ENCODE assay signal across 20 mouse cellular contexts in genomic region chr4:99936278-99936677, GRCm38 (mm10).
"Had no signal": no experiment of that assay in that cellular context is flagged by ENCODE, and none has a peak within 500 bp of the region (broad histone marks: within the 10 kb centered on the region; RNA-seq: fewer than 3 reads in every experiment).

No protein-coding gene starts in this region.

- H3K27me3 ChIP-seq: limb, embryonic 12.5 days; limb, embryonic 15.5 days; midbrain, embryonic 15.5 days; neural tube, embryonic 13.5 days had no signal

- H3K4me3 ChIP-seq: left cerebral cortex, adult 2 months; limb, embryonic 12.5 days; limb, embryonic 15.5 days; midbrain, embryonic 12.5 days; midbrain, embryonic 15.5 days; neural tube, embryonic 13.5 days had no signal

- ATAC-seq: liver, postnatal 0 days; lung, postnatal 0 days; midbrain, embryonic 15.5 days had no signal

- H3K9ac ChIP-seq: limb, embryonic 12.5 days; limb, embryonic 15.5 days; liver, embryonic 14.5 days; liver, postnatal 0 days; lung, embryonic 14.5 days; midbrain, embryonic 12.5 days; midbrain, embryonic 15.5 days; neural tube, embryonic 13.5 days had no signal

- H3K27ac ChIP-seq: kidney, postnatal 0 days; left cerebral cortex, adult 2 months; limb, embryonic 12.5 days; limb, embryonic 15.5 days; liver, embryonic 14.5 days; macrophage; midbrain, embryonic 12.5 days; midbrain, embryonic 15.5 days; neural tube, embryonic 13.5 days; stomach, postnatal 0 days had no signal

- H3K9me3 ChIP-seq: limb, embryonic 12.5 days; limb, embryonic 15.5 days; midbrain, embryonic 12.5 days; midbrain, embryonic 15.5 days; neural tube, embryonic 13.5 days had no signal

- DNase-seq: kidney, adult 2 months; kidney, postnatal 36 days; layer of hippocampus, postnatal 36 days; liver, postnatal 0 days; lung, embryonic 14.5 days; retina, postnatal 1 day; thymus, adult 18-20 months; thymus, postnatal 36 days had no signal

- H3K4me2 ChIP-seq: limb, embryonic 12.5 days; limb, embryonic 15.5 days; liver, embryonic 11.5 days; lung, embryonic 14.5 days; midbrain, embryonic 12.5 days; midbrain, embryonic 15.5 days; neural tube, embryonic 13.5 days had no signal

- H3K36me3 ChIP-seq: limb, embryonic 12.5 days; midbrain, embryonic 12.5 days; midbrain, embryonic 15.5 days; neural tube, embryonic 13.5 days had no signal
